Mouse (Mus musculus): ENCODE results near the gene Dimt1. TPM values are rescaled to one million over a fixed set of nuclear protein-coding genes. Genes with fewer than 3 reads are reported as not detected.

Dimt1 gene
- polyA plus RNA-seq, 1 experiment from 2014 or later: 52.0 TPM

GRCm38 (mm10) chr13:106998671-106999070 is 51.7 kb downstream of the Dimt1 start:
- Histone ChIP-seq H3K36me3 (ENCODE audit: control insufficient read depth, insufficient read depth, low read length) (no peaks in the 10 kb centered on the region), H3K27ac (ENCODE audit: low read depth, low read length) (no peak overlapping the region), H3K9me3 (ENCODE audit: control insufficient read depth, low read length) (no peaks in the 10 kb centered on the region), H3K4me1 (replicated peaks; ENCODE audit: control insufficient read depth, insufficient read depth, low read length) (no peaks in the 10 kb centered on the region), H3K9ac (ENCODE audit: low read length) (no peak overlapping the region), H3K27me3 (ENCODE audit: control insufficient read depth, insufficient read depth, low read length) (no peaks in the 10 kb centered on the region), H3K4me2 (ENCODE audit: low read depth, low read length, severe bottlenecking) (no peak overlapping the region), H3K4me3 (ENCODE audit: low read depth, low read length) (no peak overlapping the region)
- ATAC-seq (replicated peaks; ENCODE audit: low FRiP score) (no peak), DNase-seq (ENCODE audit: low spot score) (no peak)
- 92% methylated on average over 5 of the region's 5 CpGs for WGBS

GRCm38 (mm10) chr13:107003211-107003610 is 56.3 kb downstream of the Dimt1 start:
- Histone ChIP-seq H3K9me3 (ENCODE audit: control insufficient read depth, low read length) (no peaks in the 10 kb centered on the region), H3K4me2 (ENCODE audit: low read depth, low read length, severe bottlenecking) (no peak overlapping the region), H3K9ac (ENCODE audit: low read length) (no peak overlapping the region), H3K4me3 (ENCODE audit: low read depth, low read length) (no peak overlapping the region), H3K4me1 (replicated peaks; ENCODE audit: control insufficient read depth, insufficient read depth, low read length) (no peaks in the 10 kb centered on the region), H3K27me3 (ENCODE audit: control insufficient read depth, insufficient read depth, low read length) (no peaks in the 10 kb centered on the region), H3K27ac (ENCODE audit: low read depth, low read length) (no peak overlapping the region), H3K36me3 (ENCODE audit: control insufficient read depth, insufficient read depth, low read length) (no peaks in the 10 kb centered on the region)
- 90% methylated on average over 2 of the region's 2 CpGs for WGBS
- no peak for ATAC-seq (replicated peaks; ENCODE audit: low FRiP score)
- DNase-seq (ENCODE audit: low spot score): no peak

GRCm38 (mm10) chr13:107008174-107008573 is 61.2 kb downstream of the Dimt1 start:
- 94% methylated on average over 4 of the region's 4 CpGs for WGBS
- H3K4me1 ChIP-seq (replicated peaks; ENCODE audit: control insufficient read depth, insufficient read depth, low read length): no peaks in the 10 kb centered on the region; the same call in 1 of the 2 replicates
- no peaks in the 10 kb centered on the region for H3K9me3 ChIP-seq (ENCODE audit: control insufficient read depth, low read length)
- no peaks in the 10 kb centered on the region for H3K36me3 ChIP-seq (ENCODE audit: control insufficient read depth, insufficient read depth, low read length)
- no peak overlapping the region for H3K27ac ChIP-seq (ENCODE audit: low read depth, low read length)
- H3K4me2 ChIP-seq (ENCODE audit: low read depth, low read length, severe bottlenecking): no peak overlapping the region
- H3K4me3 ChIP-seq (ENCODE audit: low read depth, low read length): no peak overlapping the region
- no peaks in the 10 kb centered on the region for H3K27me3 ChIP-seq (ENCODE audit: control insufficient read depth, insufficient read depth, low read length)
- no peak for DNase-seq (ENCODE audit: low spot score)
- H3K9ac ChIP-seq (ENCODE audit: low read length): no peak overlapping the region
- no peak for ATAC-seq (replicated peaks; ENCODE audit: low FRiP score)

Other genes starting within 250 kb of the Dimt1 start
- gene Ipo11, start 10.2 kb upstream of the Dimt1 start, polyA plus RNA-seq (2014; fragmentation: Nextera tagmentation; extraction: Ambion mirVana): 86.1 and 92.9 TPM in 2 replicates
- gene Kif2a, start 75.0 kb downstream of the Dimt1 start, polyA plus RNA-seq (2014; fragmentation: Nextera tagmentation; extraction: Ambion mirVana): 31.3 and 37.0 TPM in 2 replicates